Mouse (Mus musculus) MN1 (cell line): ENCODE measurements around the gene Ly6f.

ENCODE experiments used
- DNase-seq: peaks from one replicate; pipeline ENCODE4 v3.0.0-alpha.2; 2016; ENCODE audit warnings: low spot score

The Ly6f gene

DNA sequence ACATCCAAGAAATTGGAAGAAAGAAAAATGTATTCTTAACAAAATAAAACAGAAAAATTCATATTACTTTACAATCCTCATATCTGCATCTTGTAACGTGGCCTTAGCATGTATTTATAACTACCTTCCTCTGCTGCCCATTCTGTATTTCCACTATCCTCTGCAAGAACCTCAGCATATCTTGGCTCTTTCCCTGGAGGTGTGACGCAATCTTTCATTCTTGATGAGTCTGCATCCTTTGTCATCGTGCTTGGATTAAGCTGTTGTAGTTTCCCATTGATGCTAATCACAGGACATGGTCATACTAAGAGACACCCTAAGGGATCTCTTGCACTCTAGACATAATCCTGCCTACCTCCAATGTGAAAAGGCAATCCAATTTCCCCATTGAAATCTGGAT, 50.4 kb downstream of the Ly6f start:
- DNase-seq, result no peak

- DNase-seq, result no peak
Measured at GRCm38 (mm10) chr15:75320104-75320503, 51.9 kb downstream of the Ly6f start.
